Mouse (Mus musculus): ENCODE measurements at regions not wholly inside any gene's neighbourhood (a gene's known extent, or its start where the extent isn't known, plus 50 kb on each side); places are given as distances from the start of the nearest gene placed in this dataset.

DNA sequence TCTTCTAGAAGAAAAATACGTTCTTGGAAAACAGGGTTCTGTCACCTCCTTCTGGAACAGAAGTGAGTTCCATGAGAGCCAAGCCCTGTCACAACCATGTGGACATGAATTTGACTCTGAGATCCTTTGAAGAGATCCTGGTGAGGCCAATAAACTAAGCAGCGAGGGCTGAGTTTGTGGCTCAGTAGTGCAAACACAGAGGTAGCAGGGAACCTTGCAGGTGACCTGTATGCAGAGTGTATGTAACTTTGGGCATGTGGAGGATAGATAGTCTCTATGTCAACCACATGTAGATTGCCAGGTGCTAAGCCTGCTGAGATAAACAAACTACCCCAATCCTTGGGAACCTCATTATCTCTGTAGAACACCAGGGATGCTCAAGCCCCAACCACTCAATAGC lies 232.4 kb upstream of the Irx1 start:
- 59% methylated on average over 2 of the region's 2 CpGs for WGBS (ENCODE audit: insufficient replicate concordance)
- no peak overlapping the region for H3K4me2 ChIP-seq
- H3K36me3 ChIP-seq: no peaks in the 10 kb centered on the region
- no peak overlapping the region for H3K4me3 ChIP-seq
- H3K9ac ChIP-seq: no peak overlapping the region
- no peaks in the 10 kb centered on the region for H3K27me3 ChIP-seq (replicated peaks)
- H3K4me1 ChIP-seq: no peaks in the 10 kb centered on the region
- no peak overlapping the region for H3K27ac ChIP-seq
- no peaks in the 10 kb centered on the region for H3K9me3 ChIP-seq (replicated peaks)
- no peak for ATAC-seq

DNA sequence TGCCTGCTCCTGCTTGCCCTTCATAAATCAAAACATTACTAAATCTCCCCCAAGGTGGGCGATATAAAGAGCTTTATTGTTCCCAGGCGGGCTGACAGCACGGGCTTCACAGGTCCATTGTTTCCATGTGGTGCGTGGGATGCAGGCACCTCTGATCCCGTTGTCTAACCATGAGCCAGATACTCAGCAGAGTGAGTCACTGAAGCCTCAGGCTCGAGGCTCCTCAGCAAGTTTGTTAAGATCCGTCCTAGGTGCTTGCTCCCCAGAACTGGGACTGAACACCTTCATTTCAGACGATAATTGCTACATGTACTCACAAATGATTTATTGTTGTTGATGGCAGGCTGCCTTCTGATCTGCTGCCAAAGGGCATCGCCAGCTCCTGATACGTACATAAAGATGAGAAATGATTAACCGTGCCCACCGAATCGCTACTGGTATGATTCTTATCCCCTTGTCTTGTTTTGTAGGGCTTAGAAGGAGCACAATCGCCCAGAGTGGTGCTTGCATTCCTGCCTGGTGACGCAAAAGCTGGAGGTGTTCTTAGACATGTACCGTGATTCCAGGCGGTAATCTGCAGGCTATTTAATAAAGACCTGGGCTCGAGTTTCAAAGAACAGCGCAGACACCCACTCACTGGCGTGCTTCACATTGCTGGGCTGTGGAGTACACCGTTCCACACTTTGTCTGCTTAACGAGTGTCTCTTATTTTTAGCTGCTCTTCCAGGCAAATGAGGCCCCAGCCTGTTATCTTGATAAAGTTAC lies 235.0 kb upstream of the Irx1 start:
- Histone ChIP-seq H3K4me1 (no peaks in the 10 kb centered on the region), H3K9me3 (replicated peaks) (no peaks in the 10 kb centered on the region), H3K9ac (no peak overlapping the region), H3K36me3 (no peaks in the 10 kb centered on the region), H3K4me2 (no peak overlapping the region), H3K4me3 (no peak overlapping the region), H3K27ac (no peak overlapping the region), H3K27me3 (replicated peaks) (no peaks in the 10 kb centered on the region)
- no peak for ATAC-seq
- 64% methylated on average over 22 of the region's 22 CpGs for WGBS (ENCODE audit: insufficient replicate concordance)

DNA sequence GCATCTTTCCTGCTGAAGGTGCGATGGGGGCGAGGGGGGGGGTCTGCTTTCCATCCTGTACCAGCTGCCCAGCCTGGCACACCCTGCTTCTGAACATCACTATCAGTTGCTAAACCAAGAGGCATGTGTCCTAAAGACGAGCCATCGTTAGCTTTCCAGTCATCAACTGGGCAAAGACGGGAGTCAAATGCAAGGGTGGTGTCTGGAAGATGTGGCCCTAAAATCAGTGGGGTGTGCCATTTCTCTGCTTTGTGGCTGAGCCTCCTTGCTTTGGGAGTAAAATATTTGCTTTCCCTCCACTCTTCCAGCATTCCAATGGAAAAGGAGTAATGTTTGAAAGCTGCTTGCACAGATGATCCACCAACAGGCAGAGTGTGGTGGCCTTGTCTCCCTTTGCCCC lies 246.0 kb upstream of the Irx1 start:
- no peaks in the 10 kb centered on the region for H3K4me1 ChIP-seq
- no peaks in the 10 kb centered on the region for H3K9me3 ChIP-seq (replicated peaks)
- ATAC-seq: no peak
- no peak overlapping the region for H3K27ac ChIP-seq
- H3K4me3 ChIP-seq: no peak overlapping the region
- no peaks in the 10 kb centered on the region for H3K27me3 ChIP-seq (replicated peaks)
- H3K9ac ChIP-seq: no peak overlapping the region
- 63% methylated on average over 5 of the region's 5 CpGs for WGBS (ENCODE audit: insufficient replicate concordance)
- no peaks in the 10 kb centered on the region for H3K36me3 ChIP-seq
- H3K4me2 ChIP-seq: no peak overlapping the region

DNA sequence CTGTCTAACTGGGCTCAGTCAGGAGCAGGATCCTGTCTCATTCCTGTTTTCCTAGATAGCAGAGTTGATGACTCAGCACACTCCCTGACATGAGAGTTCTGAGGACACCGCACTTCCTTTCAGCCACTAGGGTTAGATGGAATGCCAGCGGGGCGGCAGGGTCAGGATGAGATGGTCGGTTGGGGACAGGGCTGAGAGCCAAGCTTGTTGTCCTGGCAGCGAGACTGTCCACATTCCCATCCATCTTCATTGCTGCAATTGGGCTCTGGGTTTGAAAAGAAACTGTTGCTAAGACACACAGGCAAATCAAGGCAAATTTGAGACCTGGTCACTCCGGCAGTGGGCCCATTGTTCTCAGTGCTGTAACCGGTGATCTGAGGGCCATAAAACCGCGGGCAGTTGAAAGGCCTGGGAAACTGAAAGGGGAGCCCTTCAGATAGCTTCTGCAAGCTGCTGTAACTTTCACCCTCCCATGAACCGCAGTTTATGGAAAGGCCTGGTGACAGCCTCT lies 246.5 kb upstream of the Irx1 start:
- no peak for ATAC-seq
- H3K27ac ChIP-seq: no peak overlapping the region
- 29% methylated on average over 10 of the region's 10 CpGs for WGBS (ENCODE audit: insufficient replicate concordance)
- H3K27me3 ChIP-seq (replicated peaks): no peaks in the 10 kb centered on the region
- H3K4me2 ChIP-seq: no peak overlapping the region
- no peak overlapping the region for H3K4me3 ChIP-seq
- no peak overlapping the region for H3K9ac ChIP-seq
- no peaks in the 10 kb centered on the region for H3K36me3 ChIP-seq
- no peaks in the 10 kb centered on the region for H3K4me1 ChIP-seq
- no peaks in the 10 kb centered on the region for H3K9me3 ChIP-seq (replicated peaks)

DNA sequence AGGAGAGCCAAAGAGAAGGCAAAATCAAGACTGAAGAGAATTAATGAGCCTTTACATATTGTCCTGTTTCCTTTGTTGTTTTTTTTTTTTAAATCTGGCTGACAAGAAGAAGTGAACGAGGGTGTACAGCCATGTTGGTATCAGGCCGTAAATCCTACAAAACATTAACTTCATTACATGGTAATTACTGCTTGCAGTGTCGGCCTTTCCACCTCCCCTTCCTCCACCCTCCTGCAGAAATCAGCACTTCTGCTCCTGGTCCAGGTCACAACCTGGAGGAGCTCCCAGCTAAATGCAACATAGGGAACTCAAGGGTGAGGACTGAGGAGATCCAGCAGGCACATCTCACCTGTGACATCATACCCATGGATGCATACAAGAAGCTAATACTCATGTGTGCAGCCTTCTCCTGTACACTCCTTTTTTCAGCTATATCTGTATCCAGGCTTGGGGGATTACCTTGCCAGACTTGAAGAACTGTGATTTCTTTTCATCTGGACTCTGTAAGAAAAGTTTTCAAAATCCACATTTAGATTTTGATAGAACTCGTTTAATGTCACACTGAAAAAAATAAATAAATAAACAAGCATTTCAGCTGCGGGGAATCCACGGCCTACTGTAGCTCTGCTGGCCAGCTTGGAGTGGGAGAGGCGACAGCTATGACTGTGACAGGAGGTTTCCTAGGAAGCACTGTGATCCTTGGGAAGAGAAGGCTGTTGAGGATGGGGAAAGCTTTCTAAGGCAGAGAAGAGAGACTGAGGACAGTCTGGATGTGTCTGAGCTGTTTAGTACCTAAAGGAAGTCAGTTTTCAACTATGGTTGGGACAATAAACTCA lies 247.2 kb upstream of the Irx1 start:
- Histone ChIP-seq H3K4me3 (no peak overlapping the region), H3K9me3 (replicated peaks) (no peaks in the 10 kb centered on the region), H3K4me2 (no peak overlapping the region), H3K9ac (no peak overlapping the region), H3K27ac (no peak overlapping the region), H3K36me3 (no peaks in the 10 kb centered on the region), H3K27me3 (replicated peaks) (no peaks in the 10 kb centered on the region), H3K4me1 (no peaks in the 10 kb centered on the region)
- ATAC-seq: no peak
- WGBS (ENCODE audit: insufficient replicate concordance): 60% methylated on average over 7 of the region's 7 CpGs

DNA sequence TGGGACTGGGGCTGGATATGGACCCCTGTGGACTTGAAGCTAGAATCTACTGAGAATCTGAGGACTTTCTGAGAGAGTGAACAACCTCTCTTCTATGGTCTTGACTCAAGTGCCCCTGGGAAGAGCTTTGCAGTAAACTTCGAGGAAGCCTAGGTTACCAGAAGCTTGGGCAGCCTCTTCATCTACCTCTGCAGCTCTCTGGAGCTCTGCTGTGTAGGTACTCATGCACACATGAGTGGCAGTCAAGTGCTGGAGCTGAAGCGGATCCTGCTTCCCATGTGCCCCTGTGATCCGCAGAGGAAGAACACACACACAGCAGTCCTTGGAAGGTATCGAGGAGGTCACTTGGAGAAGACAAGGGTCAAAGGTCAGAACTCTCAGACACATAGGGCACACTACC lies 248.2 kb upstream of the Irx1 start:
- ATAC-seq: no peak
- Histone ChIP-seq H3K4me2 (no peak overlapping the region), H3K27me3 (replicated peaks) (no peaks in the 10 kb centered on the region), H3K9ac (no peak overlapping the region), H3K9me3 (replicated peaks) (no peaks in the 10 kb centered on the region), H3K4me3 (no peak overlapping the region), H3K36me3 (no peaks in the 10 kb centered on the region), H3K27ac (no peak overlapping the region), H3K4me1 (no peaks in the 10 kb centered on the region)
- 71% methylated on average over 4 of the region's 4 CpGs for WGBS (ENCODE audit: insufficient replicate concordance)

DNA sequence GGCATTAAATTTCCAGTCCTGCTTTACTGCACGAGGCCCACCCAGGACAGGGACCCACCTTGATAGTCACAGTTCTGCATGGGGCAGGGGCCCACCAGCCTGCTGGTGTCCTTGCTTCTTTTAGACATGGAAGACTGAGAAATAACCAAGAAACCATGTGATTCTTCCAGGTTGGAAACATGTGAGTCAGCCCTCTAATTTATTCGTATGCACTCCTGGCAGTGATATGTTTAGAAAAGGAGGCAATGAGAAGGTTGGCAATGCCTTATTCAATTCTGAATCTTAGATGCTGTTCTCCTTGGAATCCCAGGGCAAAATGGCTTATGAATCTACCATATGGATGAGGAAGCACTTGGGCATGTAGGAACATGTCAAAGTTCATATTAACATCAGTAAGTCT lies 249.2 kb upstream of the Irx1 start:
- no peak overlapping the region for H3K4me2 ChIP-seq
- H3K27ac ChIP-seq: no peak overlapping the region
- WGBS (ENCODE audit: insufficient replicate concordance): 80% methylated on average over 2 of the region's 2 CpGs
- no peak overlapping the region for H3K4me3 ChIP-seq
- H3K9ac ChIP-seq: no peak overlapping the region
- H3K36me3 ChIP-seq: no peaks in the 10 kb centered on the region
- H3K27me3 ChIP-seq (replicated peaks): no peaks in the 10 kb centered on the region
- H3K9me3 ChIP-seq (replicated peaks): no peaks in the 10 kb centered on the region
- no peaks in the 10 kb centered on the region for H3K4me1 ChIP-seq
- ATAC-seq: no peak

DNA sequence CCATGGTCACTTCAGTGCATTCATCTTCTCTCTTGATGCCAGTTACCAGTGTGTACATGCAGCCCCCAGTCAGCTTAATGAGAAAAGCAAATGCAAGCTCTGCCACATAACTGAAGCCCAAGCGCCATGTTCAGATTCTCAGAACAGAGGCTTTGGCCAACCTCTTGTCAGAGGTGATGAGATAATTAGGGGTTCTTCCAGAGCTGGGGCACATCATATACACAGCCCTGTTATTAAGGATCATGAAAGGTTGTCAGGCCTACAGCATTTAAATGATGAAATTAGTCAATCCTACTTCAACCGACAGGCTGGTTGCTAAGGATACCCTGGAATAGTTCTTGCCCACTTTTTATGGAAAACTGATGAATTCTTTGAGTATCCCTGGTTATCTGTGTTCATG lies 255.8 kb upstream of the Irx1 start:
- H3K4me3 ChIP-seq: no peak overlapping the region
- no peak for ATAC-seq
- no peak overlapping the region for H3K4me2 ChIP-seq
- H3K27me3 ChIP-seq (replicated peaks): no peaks in the 10 kb centered on the region
- H3K9ac ChIP-seq: no peak overlapping the region
- no peak overlapping the region for H3K27ac ChIP-seq
- H3K9me3 ChIP-seq (replicated peaks): 0 out of 2 replicates have a peak, but pooled peaks cover 4% of the 10 kb centered on the region
- no peaks in the 10 kb centered on the region for H3K4me1 ChIP-seq
- WGBS (ENCODE audit: insufficient replicate concordance): 70% methylated on average over 2 of the region's 2 CpGs
- no peaks in the 10 kb centered on the region for H3K36me3 ChIP-seq

DNA sequence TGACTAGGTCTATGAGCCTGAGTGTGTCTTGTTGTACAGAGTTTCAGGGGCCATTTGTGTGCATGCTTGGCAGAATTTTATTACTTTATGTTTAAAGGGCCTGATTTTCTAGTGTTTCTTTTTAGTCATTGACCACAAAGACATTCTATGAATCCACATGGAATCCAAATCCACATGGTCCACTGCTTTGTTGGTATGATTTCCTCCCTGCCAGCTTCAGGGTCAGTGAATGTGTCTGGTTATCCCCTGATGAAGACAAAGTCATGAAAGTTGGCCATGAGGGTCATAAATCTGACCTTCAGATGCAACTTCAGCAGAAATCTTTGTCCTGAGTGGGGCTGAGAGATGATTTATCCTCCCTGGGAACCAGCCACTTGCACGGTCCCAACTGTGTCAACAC lies 263.6 kb upstream of the Irx1 start:
- no peak for ATAC-seq

DNA sequence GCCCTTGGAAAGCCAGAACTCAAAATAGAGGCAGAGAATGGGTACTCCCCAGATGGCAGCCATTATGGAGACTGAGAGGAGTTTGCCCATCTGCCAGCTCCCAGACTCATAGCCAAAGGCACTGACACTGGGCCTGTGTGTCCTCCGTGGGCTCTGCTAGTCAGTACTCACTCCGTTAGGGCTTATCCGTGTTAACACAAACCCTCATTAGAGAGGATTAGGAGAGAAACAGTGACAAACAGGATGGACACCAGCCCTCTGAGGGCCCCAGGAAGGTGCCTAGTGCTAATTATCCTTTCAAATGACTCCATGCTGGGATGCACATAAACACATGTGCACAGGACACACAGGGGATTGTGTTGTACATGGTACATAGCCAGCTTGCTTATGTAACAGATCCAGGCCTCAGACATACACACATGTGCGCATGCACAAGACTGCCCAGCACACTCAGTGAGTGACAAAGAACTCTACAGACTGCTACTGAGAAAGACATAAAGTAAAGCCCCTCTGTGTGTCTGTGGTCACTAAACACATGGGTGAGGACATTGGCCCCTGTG lies 267.6 kb upstream of the Irx1 start:
- no peak for ATAC-seq
- Histone ChIP-seq H3K27me3 (replicated peaks) (no peaks in the 10 kb centered on the region), H3K36me3 (no peaks in the 10 kb centered on the region), H3K4me1 (no peaks in the 10 kb centered on the region), H3K27ac (no peak overlapping the region), H3K9me3 (replicated peaks) (no peaks in the 10 kb centered on the region), H3K4me3 (no peak overlapping the region), H3K4me2 (no peak overlapping the region), H3K9ac (no peak overlapping the region)
- WGBS (ENCODE audit: insufficient replicate concordance): 64% methylated on average over 4 of the region's 4 CpGs

More for the DNA sequence above, 263.6 kb upstream of the Irx1 start:
- Histone ChIP-seq H3K36me3 (no peaks in the 10 kb centered on the region), H3K27me3 (replicated peaks) (no peaks in the 10 kb centered on the region), H3K4me1 (no peaks in the 10 kb centered on the region), H3K4me3 (no peak overlapping the region), H3K4me2 (no peak overlapping the region), H3K9ac (no peak overlapping the region), H3K27ac (no peak overlapping the region), H3K9me3 (replicated peaks) (no peaks in the 10 kb centered on the region)
- WGBS (ENCODE audit: insufficient replicate concordance): 76% methylated on average over 1 of the region's 1 CpGs

DNA sequence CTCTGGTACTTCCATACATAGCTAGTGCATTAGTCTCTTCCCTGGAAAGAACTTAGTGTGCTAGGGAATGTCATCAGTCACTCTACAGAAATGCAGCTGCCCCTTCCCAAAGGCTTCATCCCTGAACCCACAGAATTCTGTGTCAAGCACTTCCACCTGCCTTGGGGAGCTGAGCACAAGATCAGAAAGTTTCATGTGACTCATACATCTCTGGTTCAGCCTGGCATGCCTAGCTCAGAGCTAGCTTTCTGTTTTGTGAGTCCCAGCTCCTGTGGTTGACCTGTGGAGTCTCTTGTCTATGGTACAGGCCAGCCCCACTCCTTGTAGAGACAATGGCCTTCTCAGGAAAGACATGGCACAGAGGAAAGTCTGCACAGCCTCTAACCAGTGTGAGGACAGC lies 268.6 kb upstream of the Irx1 start:
- no peak overlapping the region for H3K9ac ChIP-seq
- no peak overlapping the region for H3K4me2 ChIP-seq
- no peaks in the 10 kb centered on the region for H3K9me3 ChIP-seq (replicated peaks)
- no peak overlapping the region for H3K27ac ChIP-seq
- no peaks in the 10 kb centered on the region for H3K4me1 ChIP-seq
- ATAC-seq: no peak
- no peak overlapping the region for H3K4me3 ChIP-seq
- H3K36me3 ChIP-seq: no peaks in the 10 kb centered on the region
- no peaks in the 10 kb centered on the region for H3K27me3 ChIP-seq (replicated peaks)

DNA sequence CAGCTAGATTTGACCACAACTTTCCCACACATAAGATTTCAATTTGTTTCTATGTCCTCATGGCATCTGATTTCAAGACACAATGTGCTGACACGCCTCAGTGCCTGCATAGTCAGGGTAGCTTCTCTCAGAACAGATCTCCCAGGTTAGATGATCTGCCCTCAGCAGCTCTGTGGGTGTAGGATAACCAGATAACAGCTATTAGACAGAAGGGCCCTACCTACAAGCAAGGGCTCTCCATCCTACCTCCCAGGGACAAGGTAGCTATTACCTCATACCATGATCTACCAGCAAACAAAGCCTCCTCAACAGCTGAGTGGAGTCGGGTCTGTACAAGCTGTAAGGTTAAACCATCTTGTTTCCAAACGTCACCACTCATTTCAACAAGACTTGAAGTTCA lies 278.4 kb upstream of the Irx1 start:
- Histone ChIP-seq H3K4me3 (no peak overlapping the region), H3K27me3 (replicated peaks) (no peaks in the 10 kb centered on the region), H3K27ac (no peak overlapping the region), H3K4me1 (no peaks in the 10 kb centered on the region), H3K4me2 (no peak overlapping the region), H3K9ac (no peak overlapping the region), H3K9me3 (replicated peaks) (no peaks in the 10 kb centered on the region), H3K36me3 (no peaks in the 10 kb centered on the region)
- ATAC-seq: no peak
- WGBS (ENCODE audit: insufficient replicate concordance): 51% methylated on average over 3 of the region's 3 CpGs

All from liver, embryonic 12.5 days (tissue).